Mouse (Mus musculus) ovary, adult 10 weeks (tissue): Measurements from ENCODE around the gene Vat1. TPM values are rescaled to one million over a fixed set of nuclear protein-coding genes. Genes with fewer than 3 reads are reported as not detected.

Source experiments
- polyA plus RNA-seq: library from polyadenylated mRNA; stranded (reverse); fragments of 350-450 nt; fragmentation: Illumina TruSeq; extraction: RNeasy Lipid Tissue Mini Kit (QIAGEN cat#74804); gene quantifications from one replicate; pipeline ENCODE4 v1.2.3, GENCODE M21; 2014

Vat1 gene
- polyA plus RNA-seq: 1.8 TPM

DNA sequence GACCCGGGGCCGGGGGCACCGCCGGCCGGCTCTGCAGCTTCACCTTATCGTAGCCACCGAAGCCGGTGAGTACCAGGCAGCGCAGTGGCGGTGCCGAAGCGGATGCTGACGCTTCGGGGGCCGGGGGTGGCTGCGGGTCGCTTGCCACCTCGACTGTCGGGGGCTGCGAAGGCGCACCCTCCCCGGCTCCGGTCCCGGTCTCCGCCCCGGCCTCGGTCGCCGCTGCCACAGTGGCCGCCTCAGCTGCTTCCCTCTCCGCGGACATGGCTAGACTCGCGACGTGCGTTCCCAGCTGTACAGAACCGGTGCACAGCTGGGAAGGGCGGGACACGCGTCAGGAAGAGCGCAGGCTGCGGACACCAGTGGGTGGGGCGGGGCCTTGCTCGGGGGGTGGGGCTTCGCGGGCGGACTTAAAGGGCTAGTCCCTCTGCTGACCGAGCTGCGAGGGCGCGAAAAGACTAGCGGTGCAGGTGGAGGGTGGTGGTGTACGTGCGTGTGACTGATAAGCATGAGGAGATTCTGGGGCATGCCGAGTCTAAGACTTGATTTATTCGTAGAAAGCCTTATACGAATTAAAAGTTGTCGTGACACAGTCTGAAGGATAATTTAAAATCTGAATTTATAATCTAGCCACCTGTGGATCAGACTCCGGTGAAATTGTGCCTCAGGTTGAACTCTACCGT is at the start of gene Vat1:
Gene Vat1, minus strand, starts transcription at position 362 of the 683 bp plus-strand sequence.

GRCm38 (mm10) chr11:101464211-101465100 is 1.6 kb downstream of the Vat1 start, which contains the start of gene Rnd2:
Rnd2 (plus strand) TSS chr11:101464999.

GRCm38 (mm10) chr11:101448274-101448746 is 17.7 kb downstream of the Vat1 start, which contains the start of gene Ifi35:
Ifi35 (plus strand) TSS chr11:101448407.

GRCm38 (mm10) chr11:101442127-101442693 is 23.8 kb downstream of the Vat1 start, which contains the start of gene Rpl27:
Rpl27 (plus strand) TSS chr11:101442298.

GRCm38 (mm10) chr11:101424925-101425813 is 40.9 kb downstream of the Vat1 start, which contains the start of the genes Rundc1 and Ptges3l:
Rundc1 (plus strand) TSS chr11:101425085.
Ptges3l (minus strand) TSS chr11:101425333.

DNA sequence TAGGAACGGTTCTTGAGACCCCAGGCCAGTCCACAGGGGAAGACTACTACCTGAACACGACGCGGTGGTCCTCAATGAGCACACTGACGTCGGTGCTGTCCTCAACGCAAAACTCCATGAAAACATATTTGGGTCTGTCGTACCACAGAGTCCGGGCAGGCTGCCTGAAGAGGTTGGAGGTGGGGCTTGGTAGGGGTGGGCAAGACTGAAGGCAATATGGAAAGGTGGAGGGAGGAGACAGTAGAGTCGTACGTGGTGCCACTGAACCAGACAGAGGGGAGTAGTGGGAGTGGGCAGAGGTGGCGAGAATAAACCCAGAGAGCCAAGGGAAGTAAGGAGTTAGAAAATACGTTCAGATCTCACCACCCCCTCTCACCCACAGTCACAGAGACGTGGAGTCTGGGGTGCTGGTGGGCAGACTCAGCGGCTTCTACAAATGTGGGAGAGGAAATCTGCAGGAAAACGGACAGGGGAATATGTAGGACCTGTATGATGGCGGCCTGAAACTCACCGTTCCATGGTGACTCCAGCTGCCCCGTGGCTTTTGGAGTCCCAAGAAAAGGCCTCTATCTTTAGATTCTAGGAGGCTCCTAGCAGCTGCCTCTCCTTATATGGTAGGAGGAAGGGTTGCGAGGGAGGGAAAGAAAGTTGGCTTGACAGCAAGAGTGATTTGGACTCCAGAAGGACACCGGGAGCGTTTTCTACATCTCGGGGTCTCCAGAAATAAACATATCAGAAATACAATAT is 41.8 kb downstream of the Vat1 start, which contains the start of gene Gm27029:
Gene Gm27029, minus strand, starts transcription at position 692 of the 747 bp plus-strand sequence.

DNA sequence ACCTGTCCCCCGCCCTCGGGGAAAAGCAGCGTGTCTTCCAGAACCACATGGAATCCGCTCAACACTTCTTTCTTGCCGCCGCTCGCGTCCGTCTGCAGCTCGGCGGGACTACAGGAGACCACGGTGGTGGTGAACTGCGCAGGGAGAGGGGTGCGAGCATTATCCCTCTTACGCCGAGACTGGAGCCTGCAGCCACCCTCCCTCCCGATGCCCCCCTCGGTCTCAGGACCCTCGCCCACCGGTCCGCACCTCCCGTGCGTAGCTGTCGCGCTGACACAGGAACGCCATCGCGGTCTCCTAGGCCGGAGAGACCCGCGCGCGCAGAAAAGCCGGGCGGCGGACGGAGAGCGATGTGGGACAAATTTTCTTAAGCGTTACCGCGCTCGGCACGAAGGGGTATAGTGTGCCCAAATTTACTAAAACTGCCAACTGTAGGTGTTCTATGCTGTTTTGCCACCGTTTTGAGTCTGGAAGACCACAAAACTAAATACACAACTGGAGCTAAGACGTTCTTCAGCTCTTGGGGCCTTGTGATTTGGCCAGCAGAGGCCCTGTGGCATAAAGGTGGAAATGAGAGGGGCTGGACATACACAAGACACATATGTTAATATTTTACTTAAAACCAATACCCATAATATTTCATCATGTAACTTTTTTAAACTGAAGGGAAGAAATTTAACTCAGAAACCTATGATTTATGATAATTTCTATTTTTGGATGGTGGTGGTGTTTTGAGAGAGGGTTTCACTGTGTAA is 48.8 kb downstream of the Vat1 start, which contains the start of gene Aarsd1:
Gene Aarsd1, minus strand, starts transcription at position 515 of the 755 bp plus-strand sequence.

Other genes with a start within 250 kb of the Vat1 start
- 28.3 TPM for gene Ezh1, start 239.8 kb downstream of the Vat1 start, polyA plus RNA-seq
- gene Ramp2, start 220.2 kb downstream of the Vat1 start, polyA plus RNA-seq: 10.1 TPM
- 62.5 TPM for gene Vps25, start 212.5 kb downstream of the Vat1 start, polyA plus RNA-seq
- not detected for gene Wnk4, start 205.7 kb downstream of the Vat1 start, polyA plus RNA-seq
- 1.3 TPM for gene Cntd1, start 187.2 kb downstream of the Vat1 start, polyA plus RNA-seq
- 3.5 TPM for gene Coa3, start 187.1 kb downstream of the Vat1 start, polyA plus RNA-seq
- gene Becn1, start 163.9 kb downstream of the Vat1 start, polyA plus RNA-seq: 83.0 TPM
- 240 TPM for gene Psme3, start 150.0 kb downstream of the Vat1 start, polyA plus RNA-seq
- 0.26 TPM for gene Aoc2, start 141.2 kb downstream of the Vat1 start, polyA plus RNA-seq
- 59.7 TPM for gene Aoc3, start 135.6 kb downstream of the Vat1 start, polyA plus RNA-seq
- gene G6pc, start 98.7 kb downstream of the Vat1 start, polyA plus RNA-seq: not detected
- gene Aarsd1, start 48.6 kb downstream of the Vat1 start, polyA plus RNA-seq: 8.1 TPM
- not detected for gene Gm27029, start 41.4 kb downstream of the Vat1 start, polyA plus RNA-seq
- 3.1 TPM for gene Rundc1, start 41.1 kb downstream of the Vat1 start, polyA plus RNA-seq
- gene Ptges3l, start 40.9 kb downstream of the Vat1 start, polyA plus RNA-seq: 3.0 TPM
- 91.3 TPM for gene Rpl27, start 23.9 kb downstream of the Vat1 start, polyA plus RNA-seq
- 0.68 TPM for gene Ifi35, start 17.8 kb downstream of the Vat1 start, polyA plus RNA-seq
- 31.6 TPM for gene Rnd2, start 1.2 kb downstream of the Vat1 start, polyA plus RNA-seq
- gene Brca1, start 85.7 kb upstream of the Vat1 start, polyA plus RNA-seq: 24.1 TPM
- 140 TPM for gene Nbr1, start 85.9 kb upstream of the Vat1 start, polyA plus RNA-seq
- gene Tmem106a, start 116.0 kb upstream of the Vat1 start, polyA plus RNA-seq: 4.6 TPM
- not detected for gene Gm11634, start 133.0 kb upstream of the Vat1 start, polyA plus RNA-seq
- gene Rdm1, start 161.0 kb upstream of the Vat1 start, polyA plus RNA-seq: not detected
- gene Arl4d, start 199.3 kb upstream of the Vat1 start, polyA plus RNA-seq: 4.6 TPM